11 mouse cellular contexts compared by ENCODE assay signal in genomic region chr10:40447295-40447694, GRCm38 (mm10).
A peak's percentile ranks its signal among the peaks of the same experiment; 100 is the strongest.
DNase-seq lines count a peak whose midpoint lies in the region; ATAC-seq and TF ChIP-seq lines count a peak whose summit lies in the region.
"Had no signal": no experiment of that assay in that cellular context is flagged by ENCODE, and none has a peak within 500 bp of the region (broad histone marks: within the 10 kb centered on the region; RNA-seq: fewer than 3 reads in every experiment).

No protein-coding gene starts in this region.

- no peak for TF ChIP-seq POLR2A in bone marrow, adult 2 months (IDR thresholded peaks at IDR 0.05; ENCODE audit: borderline replicate concordance, control insufficient read depth, low read depth, low read length)

- peaks cover 28% of the 10 kb centered on the region for H3K4me1 ChIP-seq in hindbrain, embryonic 13.5 days (replicated peaks)
- peaks cover 61% of the 10 kb centered on the region for H3K4me1 ChIP-seq in hindbrain, embryonic 10.5 days (replicated peaks)
- H3K4me1 ChIP-seq in bone marrow, adult 2 months (ENCODE audit: control insufficient read depth, insufficient read depth, low read length) = peaks cover 2% of the 10 kb centered on the region

- no peaks in the 10 kb centered on the region for H3K27me3 ChIP-seq in hindbrain, embryonic 13.5 days
- H3K27me3 ChIP-seq in hindbrain, embryonic 10.5 days (ENCODE audit: insufficient read depth, poor library complexity, severe bottlenecking) = no peaks in the 10 kb centered on the region

- no peak overlapping the region for H3K9ac ChIP-seq in hindbrain, embryonic 13.5 days

- H3K36me3 ChIP-seq in hindbrain, embryonic 13.5 days = no peaks in the 10 kb centered on the region
- H3K36me3 ChIP-seq in hindbrain, embryonic 10.5 days = 0 out of 2 replicates have a peak, but pooled peaks cover 2% of the 10 kb centered on the region
- H3K36me3 ChIP-seq in macrophage (ENCODE audit: inconsistent target) = no peaks in the 10 kb centered on the region

- no peak overlapping the region for H3K4me3 ChIP-seq in hindbrain, embryonic 13.5 days
- no peak overlapping the region for H3K4me3 ChIP-seq in hindbrain, embryonic 10.5 days
- no peak overlapping the region for H3K4me3 ChIP-seq in bone marrow, adult 2 months (replicated peaks; ENCODE audit: control insufficient read depth, low read depth, low read length)
- H3K4me3 ChIP-seq in macrophage (ENCODE audit: inconsistent target) = no peak overlapping the region

- no peak for DNase-seq in hindbrain, embryonic 10.5 days (ENCODE audit: low spot score)
- DNase-seq in 416B (ENCODE audit: low read depth) = peak; percentile 80
- no peak for DNase-seq in MN1 (ENCODE audit: low spot score)
- no peak for DNase-seq in urinary bladder, postnatal 36 days (ENCODE audit: low spot score in 2 of 2)
- no peak for DNase-seq in adrenal gland, postnatal 25 days
- DNase-seq: adrenal gland, adult 2 months; heart, postnatal 36 days; right cerebral cortex, postnatal 4 days had no signal

- no peak for TF ChIP-seq CTCF in bone marrow, adult 2 months (IDR thresholded peaks at IDR 0.05; ENCODE audit: control insufficient read depth, insufficient read depth, low read length)

- H3K79me2 ChIP-seq in macrophage (ENCODE audit: inconsistent target) = peaks cover 49% of the 10 kb centered on the region

- WGBS in hindbrain, embryonic 13.5 days = 54% methylated on average over 3 of the region's 3 CpGs
- WGBS in hindbrain, embryonic 10.5 days = 56% methylated on average over 3 of the region's 3 CpGs
- 28% methylated on average over 3 of the region's 3 CpGs for WGBS in bone marrow, adult 2 months
- 21% methylated on average over 3 of the region's 3 CpGs for WGBS in macrophage (ENCODE audit: missing documents)

- no peaks in the 10 kb centered on the region for H3K9me3 ChIP-seq in hindbrain, embryonic 13.5 days
- H3K9me3 ChIP-seq in hindbrain, embryonic 10.5 days = 0 out of 2 replicates have a peak, but pooled peaks cover 2% of the 10 kb centered on the region

- no peak overlapping the region for H3K4me2 ChIP-seq in hindbrain, embryonic 13.5 days

- ATAC-seq in hindbrain, embryonic 13.5 days (ENCODE audit: low FRiP score) = 0 out of 2 replicates have a peak, but pooled peaks have one; percentile 26

- H3K27ac ChIP-seq in hindbrain, embryonic 13.5 days = peak overlapping the region; percentile 53; the same call in 1 of the 2 replicates
- H3K27ac ChIP-seq in hindbrain, embryonic 10.5 days = no peak overlapping the region
- H3K27ac ChIP-seq in bone marrow, adult 2 months (ENCODE audit: control insufficient read depth, insufficient read depth, low read depth, low read length, poor library complexity) = peak overlapping the region; percentile 5
- peak overlapping the region; percentile 94 for H3K27ac ChIP-seq in macrophage
